Mouse (Mus musculus) bone marrow macrophage, adult 2 months (primary cell): ENCODE data around the gene Sh3rf3.

Experiments
- CTCF ChIP-seq: IDR thresholded peaks from 2 replicates; pipeline ENCODE4 v1.5.1; 2012; ENCODE audit warnings: low read depth, mild to moderate bottlenecking, low read length, moderate library complexity
- POLR2A ChIP-seq: IDR thresholded peaks from 2 replicates; pipeline ENCODE4 v1.6.1; 2012; ENCODE audit warnings: mild to moderate bottlenecking, low read depth, low read length, borderline replicate concordance

- TF ChIP-seq POLR2A (no peak), CTCF (no peak)
Observed at GRCm38 (mm10) chr10:58907001-58907443, 93.9 kb downstream of the Sh3rf3 start.
